14 mouse cellular contexts compared by ENCODE assay signal in genomic region chr6:29351613-29352012, GRCm38 (mm10). TPM values are rescaled to one million over a fixed set of nuclear protein-coding genes. Genes with fewer than 3 reads are reported as not detected.
A peak's percentile ranks its signal among the peaks of the same experiment; 100 is the strongest.
DNase-seq lines count a peak whose midpoint lies in the region; ATAC-seq and TF ChIP-seq lines count a peak whose summit lies in the region.
"Had no signal": no experiment of that assay in that cellular context is flagged by ENCODE, and none has a peak within 500 bp of the region (broad histone marks: within the 10 kb centered on the region; RNA-seq: fewer than 3 reads in every experiment).

No protein-coding gene starts in this region.

- no peak for ATAC-seq in kidney, postnatal 0 days (replicated peaks; ENCODE audit: low FRiP score, low read depth)
- ATAC-seq in erythroid progenitor cell, adult 5-6 weeks (replicated peaks; ENCODE audit: low FRiP score, poor library complexity, severe bottlenecking), result no peak

- H3K27me3 ChIP-seq in kidney, postnatal 0 days (ENCODE audit: insufficient read depth, low read length), result no peaks in the 10 kb centered on the region
- H3K27me3 ChIP-seq: heart, embryonic 15.5 days; limb, embryonic 13.5 days had no signal

- H3K4me3 ChIP-seq in kidney, postnatal 0 days (replicated peaks; ENCODE audit: low read depth, low read length), result no peak overlapping the region
- H3K4me3 ChIP-seq: heart, embryonic 15.5 days; limb, embryonic 13.5 days had no signal

- H3K4me1 ChIP-seq in kidney, postnatal 0 days (replicated peaks; ENCODE audit: insufficient read depth, low read length), result 0 out of 2 replicates have a peak, but pooled peaks cover 3% of the 10 kb centered on the region

- H3K36me3 ChIP-seq in kidney, postnatal 0 days (ENCODE audit: insufficient read depth, low read length), result 0 out of 2 replicates have a peak, but pooled peaks cover 4% of the 10 kb centered on the region

- H3K9me3 ChIP-seq in kidney, postnatal 0 days (replicated peaks; ENCODE audit: low read length), result no peaks in the 10 kb centered on the region
- H3K9me3 ChIP-seq: heart, embryonic 15.5 days; limb, embryonic 13.5 days had no signal

- H3K4me2 ChIP-seq in kidney, postnatal 0 days (ENCODE audit: low read length), result no peak overlapping the region
- H3K4me2 ChIP-seq: heart, embryonic 15.5 days had no signal

- H3K27ac ChIP-seq in kidney, postnatal 0 days, result no peak overlapping the region
- H3K27ac ChIP-seq: limb, embryonic 13.5 days had no signal

- TF ChIP-seq CTCF in kidney, postnatal 0 days (IDR thresholded peaks at IDR 0.05; ENCODE audit: low read depth), result peak; percentile 48

- no peak overlapping the region for H3K9ac ChIP-seq in kidney, postnatal 0 days (ENCODE audit: low read depth, low read length)
- H3K9ac ChIP-seq: heart, embryonic 15.5 days; limb, embryonic 13.5 days had no signal

- DNase-seq in kidney, postnatal 0 days (ENCODE audit: low spot score), result no peak
- no peak for DNase-seq in kidney, postnatal 10 days
- DNase-seq in 416B (ENCODE audit: low read depth), result peak; percentile 42
- peak; percentile 5 to 14 for DNase-seq in B cell, adult 2 months
- peak; percentile 42 for DNase-seq in c-Kit-positive CD71-positive TER-119-positive erythroid progenitor cells, embryonic 14.5 days (ENCODE audit: low spot score)
- DNase-seq in adrenal gland, adult 2 months, result no peak
- DNase-seq: cerebellum, postnatal 14 days; kidney, adult 11 months had no signal

RNA-seq across cellular contexts. Expression of gene Calu, which starts 3.7 kb away (rescaled TPM):
- polyA plus RNA-seq in kidney, postnatal 0 days (2015; fragmentation: Nextera tagmentation; extraction: Ambion mirVana), result 271 and 306 TPM in 2 replicates
- total RNA-seq in adrenal gland, adult 2 months (2021), result 100 to 1,000 TPM; 125 to 150 TPM
- polyA plus RNA-seq in adrenal gland, adult 2 months (2012; rRNA removed), result 14.3 and 18.5 TPM in 2 replicates
- 23.1 and 26.7 TPM in 2 replicates for total RNA-seq in erythroid progenitor cell, adult 5-6 weeks (2015; ENCODE audit: low replicate concordance)
- total RNA-seq in erythroid progenitor cell, adult 5-6 weeks (2017; ENCODE audit: low replicate concordance), result 41.5 and 53.8 TPM in 2 replicates

RNA-seq across cellular contexts. Expression of gene Fam71f1, which starts 32.7 kb away (rescaled TPM):
- not detected in 2 replicates for polyA plus RNA-seq in kidney, postnatal 0 days (2015; fragmentation: Nextera tagmentation; extraction: Ambion mirVana)
- not detected for total RNA-seq in adrenal gland, adult 2 months (2021)
- not detected in 2 replicates for polyA plus RNA-seq in adrenal gland, adult 2 months (2012; rRNA removed)
- not detected in 2 replicates for total RNA-seq in erythroid progenitor cell, adult 5-6 weeks (2015; ENCODE audit: low replicate concordance)
- total RNA-seq in erythroid progenitor cell, adult 5-6 weeks (2017; ENCODE audit: low replicate concordance), result not detected in 2 replicates
- total RNA-seq: gastrocnemius, adult 8-10 months; layer of hippocampus, adult 18-20 months; megakaryocyte progenitor cell, adult 5-6 weeks had no signal

RNA-seq across cellular contexts. Expression of gene Opn1sw, which starts 36.7 kb away (rescaled TPM):
- polyA plus RNA-seq in kidney, postnatal 0 days (2015; fragmentation: Nextera tagmentation; extraction: Ambion mirVana), result 0.26 and 0.47 TPM in 2 replicates
- total RNA-seq in adrenal gland, adult 2 months (2021), result not detected
- not detected in 2 replicates for polyA plus RNA-seq in adrenal gland, adult 2 months (2012; rRNA removed)
- total RNA-seq in erythroid progenitor cell, adult 5-6 weeks (2015; ENCODE audit: low replicate concordance), result not detected in 2 replicates
- total RNA-seq in erythroid progenitor cell, adult 5-6 weeks (2017; ENCODE audit: low replicate concordance), result not detected in 2 replicates
- total RNA-seq: layer of hippocampus, adult 18-20 months; megakaryocyte progenitor cell, adult 5-6 weeks had no signal

RNA-seq across cellular contexts. Expression of gene Ccdc136, which starts 44.5 kb away (rescaled TPM):
- polyA plus RNA-seq in kidney, postnatal 0 days (2015; fragmentation: Nextera tagmentation; extraction: Ambion mirVana), result 12.1 and 13.8 TPM in 2 replicates
- 1 to 10 TPM; 3.4 to 3.9 TPM for total RNA-seq in adrenal gland, adult 2 months (2021)
- polyA plus RNA-seq in adrenal gland, adult 2 months (2012; rRNA removed), result 1.2 and 2.1 TPM in 2 replicates
- not detected in 2 replicates for total RNA-seq in erythroid progenitor cell, adult 5-6 weeks (2015; ENCODE audit: low replicate concordance)
- not detected in 2 replicates for total RNA-seq in erythroid progenitor cell, adult 5-6 weeks (2017; ENCODE audit: low replicate concordance)
- total RNA-seq: megakaryocyte progenitor cell, adult 5-6 weeks had no signal

Comparison
In these comparisons a context has a peak if more than half of its experiments do, and no peak if none do; other contexts are left out.
1. DNase-seq: peak in 416B (single experiment), B cell, adult 2 months (2 of 2) and c-Kit-positive CD71-positive TER-119-positive erythroid progenitor cells, embryonic 14.5 days (single experiment); none in kidney, postnatal 0 days (single experiment), kidney, postnatal 10 days (single experiment) and adrenal gland, adult 2 months (single experiment).